Mouse (Mus musculus): ENCODE measurements around the gene Sgms1.
A peak's percentile ranks its signal among the peaks of the same experiment; 100 is the strongest.

Sgms1 gene

GRCm38 (mm10) chr19:32179514-32179913, 210.0 kb downstream of the Sgms1 start:
- no peak for DNase-seq (ENCODE audit: low spot score)

GRCm38 (mm10) chr19:32178161-32178560, 211.4 kb downstream of the Sgms1 start:
- DNase-seq (ENCODE audit: low spot score), result no peak

GRCm38 (mm10) chr19:32176458-32176857, 213.1 kb downstream of the Sgms1 start:
- DNase-seq (ENCODE audit: low spot score), result no peak

GRCm38 (mm10) chr19:32175991-32176390, 213.5 kb downstream of the Sgms1 start:
- no peak for DNase-seq (ENCODE audit: low spot score)

GRCm38 (mm10) chr19:32175013-32175412, 214.5 kb downstream of the Sgms1 start:
- DNase-seq (ENCODE audit: low spot score), result no peak

GRCm38 (mm10) chr19:32174561-32174960, 215.0 kb downstream of the Sgms1 start:
- DNase-seq (ENCODE audit: low spot score), result no peak

GRCm38 (mm10) chr19:32173522-32174184, 215.9 kb downstream of the Sgms1 start:
- DNase-seq (ENCODE audit: low spot score), result no peak

GRCm38 (mm10) chr19:32172511-32172981, 217.0 kb downstream of the Sgms1 start:
- no peak for DNase-seq (ENCODE audit: low spot score)

GRCm38 (mm10) chr19:32171981-32172380, 217.5 kb downstream of the Sgms1 start:
- DNase-seq (ENCODE audit: low spot score), result no peak

GRCm38 (mm10) chr19:32169634-32170540, 219.6 kb downstream of the Sgms1 start:
- DNase-seq (ENCODE audit: low spot score), result peak; percentile 80

GRCm38 (mm10) chr19:32168031-32168430, 221.5 kb downstream of the Sgms1 start:
- no peak for DNase-seq (ENCODE audit: low spot score)

- DNase-seq (ENCODE audit: low spot score), result no peak
These were observed 222.5 kb downstream of the Sgms1 start for GRCm38 (mm10) chr19:32166823-32167605.

- no peak for DNase-seq (ENCODE audit: low spot score)
These were observed 223.8 kb downstream of the Sgms1 start for GRCm38 (mm10) chr19:32165711-32166110.

- no peak for DNase-seq (ENCODE audit: low spot score)
These were observed 225.4 kb downstream of the Sgms1 start for GRCm38 (mm10) chr19:32164128-32164527.

- DNase-seq (ENCODE audit: low spot score), result no peak
These were observed 229.6 kb downstream of the Sgms1 start for GRCm38 (mm10) chr19:32159944-32160343.

- no peak for DNase-seq (ENCODE audit: low spot score)
These were observed 230.3 kb downstream of the Sgms1 start for GRCm38 (mm10) chr19:32159168-32159567.

GRCm38 (mm10) chr19:32157045-32157444, 232.5 kb downstream of the Sgms1 start:
- DNase-seq (ENCODE audit: low spot score), result no peak

GRCm38 (mm10) chr19:32152529-32152928, 237.0 kb downstream of the Sgms1 start:
- no peak for DNase-seq (ENCODE audit: low spot score)

GRCm38 (mm10) chr19:32148710-32149109, 240.8 kb downstream of the Sgms1 start:
- DNase-seq (ENCODE audit: low spot score), result no peak

- DNase-seq (ENCODE audit: low spot score), result no peak
These were observed 247.1 kb downstream of the Sgms1 start for GRCm38 (mm10) chr19:32142383-32142782.

- no peak for DNase-seq (ENCODE audit: low spot score)
These were observed 251.0 kb downstream of the Sgms1 start for GRCm38 (mm10) chr19:32138361-32139088.

GRCm38 (mm10) chr19:32137904-32138303, 251.6 kb downstream of the Sgms1 start:
- DNase-seq (ENCODE audit: low spot score), result no peak
